Mouse (Mus musculus) ES-Bruce4 (cell line): ENCODE measurements around the gene Glis1.

Experiments used
- CTCF ChIP-seq: IDR thresholded peaks from one replicate; pipeline ENCODE4 v1.8.1; 2011; ENCODE audit warnings: low read depth, low read length
- POLR2A ChIP-seq: IDR thresholded peaks from one replicate; pipeline ENCODE4 v1.8.1; 2011; ENCODE audit warnings: low read length; ENCODE audit not compliant: insufficient read depth

GRCm38 (mm10) chr4:107544843-107545242, 110.5 kb downstream of the Glis1 start:
- TF ChIP-seq CTCF: no peak
- no peak for TF ChIP-seq POLR2A
